Mouse (Mus musculus): Measurements from ENCODE around the gene Stac3. TPM values are rescaled to one million over a fixed set of nuclear protein-coding genes. Genes with fewer than 3 reads are reported as not detected.

Stac3 gene
- polyA plus RNA-seq (2015; fragmentation: Nextera tagmentation; extraction: Ambion mirVana), result 2.5 and 2.9 TPM in 2 replicates

DNA sequence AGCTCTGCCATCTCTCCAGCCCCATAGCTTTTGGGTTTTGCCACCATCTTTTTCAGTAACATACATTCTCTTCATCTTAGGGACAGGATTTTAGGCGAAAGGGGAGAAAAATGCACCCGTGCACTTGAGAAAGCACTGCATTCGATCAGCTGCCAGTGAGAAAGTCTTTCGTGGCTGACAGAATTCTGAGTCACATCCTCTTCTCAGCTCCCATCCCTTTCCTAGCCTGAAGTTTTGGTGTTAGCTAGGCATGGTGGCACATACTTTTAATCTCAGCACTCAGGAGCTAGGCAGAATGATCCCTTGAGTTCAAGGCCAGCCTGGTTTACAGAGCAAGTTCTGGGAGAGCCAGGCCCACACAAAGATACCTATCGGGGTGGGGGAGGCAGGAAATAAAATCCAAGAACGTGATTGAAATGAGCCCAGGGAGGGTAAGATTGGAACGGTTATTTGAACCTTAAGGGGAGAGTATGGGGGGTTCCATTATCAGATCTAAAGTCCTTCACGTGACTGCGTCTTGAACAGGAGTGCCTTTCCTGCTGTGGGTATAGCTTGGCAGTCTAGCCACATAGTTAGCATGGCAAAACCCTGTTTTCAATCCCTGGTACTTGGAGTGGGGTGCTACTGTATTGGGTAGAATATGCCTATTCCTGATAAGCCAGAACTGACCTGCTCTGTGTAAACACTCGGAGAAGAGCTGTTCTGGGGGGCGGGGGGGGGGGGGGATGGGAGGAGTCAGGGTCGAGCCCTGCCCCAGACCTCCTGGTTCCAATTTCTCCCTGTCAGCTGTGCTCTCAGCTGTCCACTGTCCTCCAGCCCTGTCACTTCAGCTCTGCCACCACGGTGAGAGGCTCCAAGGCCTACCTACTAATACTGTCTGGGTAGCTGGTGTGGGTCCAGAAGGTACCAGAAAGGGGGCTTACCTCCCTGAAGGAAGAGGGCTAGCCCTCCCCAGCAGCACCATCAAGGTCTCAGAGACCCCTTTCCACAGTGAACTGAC lies at the start of gene Stac3:
Gene Stac3 (plus strand): TSS at position 793 of the 1,000 bp plus-strand sequence.
- no peak within 1 kb of the TSS for H3K4me3 ChIP-seq
- no peaks in the 10 kb centered on the region for H3K9me3 ChIP-seq
- no peak within 1 kb of the TSS for H3K9ac ChIP-seq
- no peaks in the 10 kb centered on the region for H3K4me1 ChIP-seq (replicated peaks)
- WGBS, result 80% methylated on average over 13 of the region's 13 CpGs
- ATAC-seq (ENCODE audit: low FRiP score, low read depth), result no peak
- H3K36me3 ChIP-seq, result peaks cover 16% of the 10 kb centered on the region
- H3K4me2 ChIP-seq, result no peak within 1 kb of the TSS
- no peaks in the 10 kb centered on the region for H3K27me3 ChIP-seq
- no peak within 1 kb of the TSS for H3K27ac ChIP-seq (replicated peaks)

DNA sequence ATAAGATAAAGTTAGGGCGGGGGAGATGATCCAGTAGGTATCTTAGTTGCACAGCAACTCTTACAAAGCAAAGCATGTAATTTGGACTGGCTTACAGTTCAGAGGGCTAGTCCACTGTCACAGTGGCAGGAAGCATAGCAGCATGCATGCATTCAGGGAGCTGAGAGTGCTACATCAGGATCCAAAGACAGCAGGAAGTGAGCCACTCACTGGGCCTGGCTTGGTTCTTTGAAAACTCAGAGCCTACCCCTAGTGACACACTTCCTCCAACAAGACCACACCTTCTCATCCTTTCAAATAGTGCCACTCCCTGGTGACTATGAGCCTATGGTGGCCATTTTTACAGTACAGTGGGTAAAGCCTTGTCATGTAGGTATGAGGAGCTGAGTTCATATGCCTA lies 47.8 kb upstream of the Stac3 start:
- Histone ChIP-seq H3K9me3 (no peaks in the 10 kb centered on the region), H3K4me3 (no peak overlapping the region), H3K4me1 (replicated peaks) (no peaks in the 10 kb centered on the region), H3K27me3 (no peaks in the 10 kb centered on the region), H3K9ac (no peak overlapping the region), H3K36me3 (peaks cover 62% of the 10 kb centered on the region), H3K4me2 (no peak overlapping the region), H3K27ac (replicated peaks) (no peak overlapping the region)
- 97% methylated on average over 1 of the region's 1 CpGs for WGBS
- no peak for ATAC-seq (ENCODE audit: low FRiP score, low read depth)

DNA sequence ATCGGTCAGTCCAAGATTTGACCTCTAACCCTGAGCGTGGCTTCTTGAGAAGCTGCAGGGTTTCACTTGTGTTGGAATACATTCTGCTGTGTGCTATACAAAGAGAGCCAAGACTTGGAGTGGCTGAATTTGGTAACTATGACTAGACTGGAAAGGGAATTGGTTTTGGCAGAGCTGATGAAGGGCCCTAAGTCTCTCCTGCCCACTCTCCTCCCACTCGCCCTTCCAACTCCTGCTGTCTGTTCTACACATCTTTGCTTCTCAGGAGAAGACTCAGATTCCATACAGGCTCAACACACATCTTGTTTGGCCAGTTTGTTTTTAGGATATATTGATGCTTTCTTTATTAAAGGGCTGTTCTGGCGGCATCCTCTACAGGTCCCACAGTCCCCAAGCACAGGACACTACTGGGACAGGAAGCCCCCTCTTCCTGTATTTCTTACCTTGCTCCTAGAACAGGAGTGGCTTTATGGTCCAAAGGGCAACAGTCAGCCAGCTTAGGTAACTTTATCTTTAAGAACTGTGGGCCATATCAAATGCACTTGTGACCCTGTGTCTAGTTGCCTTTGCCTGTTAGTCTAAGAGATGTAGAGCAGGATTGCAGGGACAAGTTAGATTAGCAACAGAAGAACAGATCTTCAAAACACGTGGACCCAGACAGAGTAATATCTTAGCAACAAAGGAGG lies 38.9 kb upstream of the Stac3 start:
- 73% methylated on average over 5 of the region's 5 CpGs for WGBS
- Histone ChIP-seq H3K4me2 (no peak overlapping the region), H3K27me3 (no peaks in the 10 kb centered on the region), H3K36me3 (peaks cover 56% of the 10 kb centered on the region), H3K4me1 (replicated peaks) (no peaks in the 10 kb centered on the region), H3K9me3 (no peaks in the 10 kb centered on the region), H3K9ac (no peak overlapping the region), H3K4me3 (no peak overlapping the region), H3K27ac (replicated peaks) (no peak overlapping the region)
- ATAC-seq (ENCODE audit: low FRiP score, low read depth), result no peak

DNA sequence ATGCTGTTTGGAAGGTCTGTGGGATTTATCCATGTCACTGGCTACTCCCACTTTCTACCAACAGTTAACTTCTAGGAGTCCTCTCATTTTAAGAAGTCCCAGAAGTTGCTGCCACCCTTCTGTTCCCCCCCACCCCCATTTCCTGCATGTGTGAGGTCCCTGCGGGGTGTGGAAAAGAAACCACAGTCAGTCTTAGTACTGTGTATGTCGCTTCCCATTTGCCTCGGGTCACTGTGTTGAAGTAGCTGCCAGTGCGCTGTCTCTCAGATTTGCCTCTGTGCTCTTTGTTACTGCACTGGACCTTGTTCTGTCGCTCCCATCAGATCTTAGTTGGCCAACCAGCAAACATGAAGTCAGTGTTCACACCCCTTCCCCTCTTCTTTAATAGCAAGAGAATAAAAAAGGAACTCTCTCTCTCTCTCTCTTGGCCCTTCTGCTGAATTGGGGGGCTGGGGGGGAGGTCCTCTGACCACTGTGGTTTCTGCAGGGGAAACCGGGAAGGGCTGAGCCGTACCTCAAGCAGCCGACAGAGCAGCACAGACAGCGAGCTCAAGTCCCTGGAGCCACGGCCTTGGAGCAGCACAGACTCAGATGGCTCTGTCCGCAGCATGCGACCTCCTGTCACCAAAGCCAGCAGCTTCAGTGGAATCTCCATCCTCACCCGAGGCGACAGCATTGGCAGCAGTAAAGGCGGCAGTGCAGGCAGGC lies 30.1 kb upstream of the Stac3 start:
- Histone ChIP-seq H3K36me3 (peaks cover 17% of the 10 kb centered on the region), H3K4me3 (no peak overlapping the region)

DNA sequence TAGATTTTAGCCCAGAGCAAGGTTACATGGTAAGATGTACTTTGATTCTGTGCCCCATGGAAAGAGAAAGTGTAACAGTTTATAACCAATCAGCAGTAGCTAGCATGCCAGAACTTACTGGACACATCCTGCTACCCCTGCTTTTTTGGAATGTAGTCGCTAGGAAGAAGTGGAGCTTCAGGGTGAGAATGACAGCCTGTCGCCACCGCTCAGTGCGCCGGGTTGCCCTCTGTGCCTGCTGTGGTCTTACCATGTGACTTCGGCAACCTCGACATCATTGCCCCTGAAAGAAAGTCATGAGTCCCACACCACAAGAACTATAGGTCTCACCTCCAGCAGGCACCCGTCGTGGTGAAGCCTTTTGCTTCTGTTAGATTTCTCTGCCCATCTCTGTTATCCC lies 28.8 kb upstream of the Stac3 start:
- Histone ChIP-seq H3K27ac (replicated peaks) (no peak overlapping the region), H3K9ac (no peak overlapping the region), H3K27me3 (no peaks in the 10 kb centered on the region), H3K9me3 (no peaks in the 10 kb centered on the region), H3K4me3 (no peak overlapping the region), H3K4me1 (replicated peaks) (no peaks in the 10 kb centered on the region), H3K4me2 (no peak overlapping the region), H3K36me3 (peaks cover 22% of the 10 kb centered on the region)
- WGBS, result 87% methylated on average over 9 of the region's 9 CpGs
- ATAC-seq (ENCODE audit: low FRiP score, low read depth), result no peak

More for the DNA sequence above, 30.1 kb upstream of the Stac3 start:
- Histone ChIP-seq H3K9ac (no peak overlapping the region), H3K27me3 (no peaks in the 10 kb centered on the region), H3K27ac (replicated peaks) (no peak overlapping the region), H3K9me3 (no peaks in the 10 kb centered on the region), H3K4me1 (replicated peaks) (no peaks in the 10 kb centered on the region), H3K4me2 (no peak overlapping the region)
- 77% methylated on average over 15 of the region's 15 CpGs for WGBS
- no peak for ATAC-seq (ENCODE audit: low FRiP score, low read depth)

DNA sequence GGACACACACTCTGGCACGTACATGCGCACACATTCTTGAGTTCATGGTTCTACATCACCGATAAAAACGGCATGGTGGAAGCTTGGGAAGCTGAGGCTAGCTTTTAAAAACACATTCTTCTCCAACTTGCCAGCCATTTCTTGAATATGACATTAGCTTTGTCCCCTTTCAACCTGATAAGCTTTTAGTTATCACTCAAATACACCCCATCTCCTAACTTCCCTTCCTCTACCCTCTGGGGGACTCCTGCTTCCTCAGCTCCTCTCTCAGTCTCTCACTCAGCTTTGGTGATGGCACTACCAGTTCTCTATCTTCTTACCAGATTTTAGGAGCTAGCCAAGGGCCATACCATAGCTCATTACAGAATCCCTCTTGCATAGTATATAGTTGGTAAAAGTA lies 26.3 kb upstream of the Stac3 start:
- WGBS, result 96% methylated on average over 4 of the region's 4 CpGs
- H3K4me1 ChIP-seq (replicated peaks), result no peaks in the 10 kb centered on the region
- H3K27ac ChIP-seq (replicated peaks), result no peak overlapping the region
- no peaks in the 10 kb centered on the region for H3K27me3 ChIP-seq
- ATAC-seq (ENCODE audit: low FRiP score, low read depth), result no peak
- no peak overlapping the region for H3K9ac ChIP-seq
- no peak overlapping the region for H3K4me3 ChIP-seq
- no peak overlapping the region for H3K4me2 ChIP-seq
- no peaks in the 10 kb centered on the region for H3K9me3 ChIP-seq
- H3K36me3 ChIP-seq, result peaks cover 22% of the 10 kb centered on the region

DNA sequence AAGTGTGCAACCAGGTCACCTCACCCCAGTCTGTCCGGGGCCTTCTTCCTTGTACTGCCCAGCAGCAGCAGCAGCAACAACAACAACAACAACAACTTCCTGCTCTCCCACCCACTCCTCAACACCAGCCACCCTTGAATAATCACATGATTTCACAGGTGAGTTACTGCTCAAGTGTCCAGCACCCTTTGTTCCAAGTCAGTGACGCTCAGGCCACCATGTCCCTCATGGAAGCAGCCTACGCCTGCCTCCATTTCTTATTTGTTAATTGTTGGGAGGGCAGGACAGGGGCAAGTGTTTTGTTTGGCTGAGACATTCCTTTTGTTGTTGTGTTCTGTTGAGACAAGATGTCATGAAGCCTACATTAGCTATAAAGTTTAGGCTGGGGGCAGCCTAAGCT lies 24.9 kb upstream of the Stac3 start:
- ATAC-seq (ENCODE audit: low FRiP score, low read depth), result no peak
- Histone ChIP-seq H3K27ac (replicated peaks) (no peak overlapping the region), H3K36me3 (peaks cover 24% of the 10 kb centered on the region), H3K4me2 (no peak overlapping the region), H3K27me3 (no peaks in the 10 kb centered on the region), H3K9ac (no peak overlapping the region), H3K4me1 (replicated peaks) (no peaks in the 10 kb centered on the region), H3K9me3 (no peaks in the 10 kb centered on the region), H3K4me3 (no peak overlapping the region)
- WGBS, result 72% methylated on average over 3 of the region's 3 CpGs

DNA sequence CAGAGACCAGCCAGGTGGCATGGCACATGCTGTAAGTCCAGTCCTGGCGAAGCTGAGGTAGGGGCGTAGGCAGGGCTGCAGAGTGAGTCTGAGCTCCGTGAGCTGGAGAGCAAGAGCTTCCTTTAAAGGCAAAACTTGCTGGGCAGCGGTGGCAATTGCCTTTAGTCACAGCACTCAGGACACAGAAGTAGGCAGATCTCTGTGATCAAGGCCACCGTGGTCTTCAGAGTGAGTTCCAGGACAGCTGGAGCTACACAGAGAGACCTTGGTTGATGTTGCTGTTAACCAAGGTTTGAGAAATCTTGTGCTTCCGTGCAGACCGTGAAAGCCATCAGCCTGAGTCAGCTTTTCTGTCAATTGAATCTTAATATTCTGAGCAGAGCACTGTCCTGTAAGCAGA lies 24.2 kb upstream of the Stac3 start:
- H3K36me3 ChIP-seq, result peaks cover 20% of the 10 kb centered on the region; the same call in 1 of the 2 replicates
- H3K9ac ChIP-seq, result no peak overlapping the region
- H3K4me1 ChIP-seq (replicated peaks), result no peaks in the 10 kb centered on the region
- no peak for ATAC-seq (ENCODE audit: low FRiP score, low read depth)
- H3K4me3 ChIP-seq, result no peak overlapping the region
- H3K9me3 ChIP-seq, result no peaks in the 10 kb centered on the region
- 84% methylated on average over 7 of the region's 7 CpGs for WGBS
- no peak overlapping the region for H3K27ac ChIP-seq (replicated peaks)
- no peaks in the 10 kb centered on the region for H3K27me3 ChIP-seq
- no peak overlapping the region for H3K4me2 ChIP-seq

DNA sequence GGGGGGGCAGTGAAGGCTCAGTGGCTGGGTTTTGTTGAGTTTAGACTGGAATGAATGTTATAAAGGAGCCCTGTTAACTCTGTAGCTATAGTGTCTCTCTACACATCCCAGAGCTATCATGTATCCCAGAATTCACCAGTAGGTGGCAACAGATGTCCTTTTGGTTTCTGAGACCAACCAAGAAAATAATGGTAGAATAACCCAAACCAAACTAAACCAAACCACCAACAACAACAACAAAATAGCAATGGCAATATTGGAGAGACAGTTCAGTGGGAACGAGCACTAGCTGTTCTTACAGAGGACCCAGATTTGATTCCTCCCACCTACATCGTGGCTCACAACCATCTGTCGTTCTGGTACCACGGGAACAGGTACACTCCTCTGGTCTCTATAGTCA lies 22.4 kb upstream of the Stac3 start:
- 94% methylated on average over 4 of the region's 4 CpGs for WGBS
- H3K27ac ChIP-seq (replicated peaks), result no peak overlapping the region
- no peaks in the 10 kb centered on the region for H3K9me3 ChIP-seq
- H3K4me2 ChIP-seq, result no peak overlapping the region
- no peak overlapping the region for H3K4me3 ChIP-seq
- no peaks in the 10 kb centered on the region for H3K4me1 ChIP-seq (replicated peaks)
- H3K36me3 ChIP-seq, result peaks cover 25% of the 10 kb centered on the region
- peak; percentile 48; the same call in 1 of the 2 replicates for ATAC-seq (ENCODE audit: low FRiP score, low read depth)
- H3K9ac ChIP-seq, result no peak overlapping the region
- no peaks in the 10 kb centered on the region for H3K27me3 ChIP-seq

DNA sequence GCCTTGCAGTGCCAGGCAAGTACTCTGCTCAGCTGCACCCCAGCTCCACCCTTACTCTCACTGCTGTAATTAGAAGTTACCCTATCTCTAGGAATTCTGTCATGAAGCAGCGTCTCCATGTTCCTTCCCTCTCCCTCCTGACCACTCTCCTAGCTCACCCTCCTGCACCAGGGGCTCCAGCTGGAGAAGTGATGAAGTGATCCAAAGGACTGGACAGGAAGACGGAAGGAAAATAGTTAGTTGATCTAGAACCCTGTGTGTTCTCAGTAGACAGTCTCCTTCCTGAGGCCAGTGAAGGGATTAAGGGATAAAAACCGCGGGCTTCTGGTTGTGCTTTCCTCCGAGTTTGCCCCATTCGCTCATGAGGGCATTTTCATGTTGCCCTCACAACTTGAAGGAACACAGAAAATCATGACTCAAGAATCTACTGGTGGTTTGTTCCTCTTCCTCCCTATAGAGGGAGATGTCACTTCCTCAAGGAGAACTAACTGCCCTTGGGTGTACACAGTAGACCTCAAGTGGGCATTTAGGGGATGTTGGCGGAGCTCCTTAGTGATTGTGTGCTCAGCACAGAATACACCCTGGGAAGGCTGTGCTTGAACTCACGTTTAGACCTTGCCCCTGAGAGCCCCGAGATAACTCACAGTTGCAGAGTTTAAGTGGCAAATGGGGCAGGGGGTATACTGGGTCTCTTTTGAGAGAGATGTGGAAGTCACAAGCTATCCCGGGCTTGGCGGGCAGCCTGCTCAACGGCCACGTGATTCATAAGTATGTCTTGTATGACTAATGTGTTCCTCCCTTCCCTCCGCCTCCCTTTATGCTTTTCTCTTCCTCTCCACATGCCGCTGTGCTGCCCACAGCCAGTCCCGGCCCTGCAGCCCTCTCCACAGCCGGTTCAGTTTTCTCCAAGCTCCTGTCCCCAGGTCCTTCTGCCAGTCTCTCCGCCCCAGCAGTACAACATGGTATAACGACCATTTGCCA lies 20.4 kb upstream of the Stac3 start:
- no peaks in the 10 kb centered on the region for H3K27me3 ChIP-seq
- no peak overlapping the region for H3K9ac ChIP-seq
- 83% methylated on average over 19 of the region's 19 CpGs for WGBS
- H3K4me3 ChIP-seq, result no peak overlapping the region
- H3K4me2 ChIP-seq, result no peak overlapping the region
- H3K27ac ChIP-seq (replicated peaks), result no peak overlapping the region
- H3K4me1 ChIP-seq (replicated peaks), result no peaks in the 10 kb centered on the region
- ATAC-seq (ENCODE audit: low FRiP score, low read depth), result 0 out of 2 replicates have a peak, but pooled peaks have one; percentile 11
- peaks cover 32% of the 10 kb centered on the region for H3K36me3 ChIP-seq
- no peaks in the 10 kb centered on the region for H3K9me3 ChIP-seq

DNA sequence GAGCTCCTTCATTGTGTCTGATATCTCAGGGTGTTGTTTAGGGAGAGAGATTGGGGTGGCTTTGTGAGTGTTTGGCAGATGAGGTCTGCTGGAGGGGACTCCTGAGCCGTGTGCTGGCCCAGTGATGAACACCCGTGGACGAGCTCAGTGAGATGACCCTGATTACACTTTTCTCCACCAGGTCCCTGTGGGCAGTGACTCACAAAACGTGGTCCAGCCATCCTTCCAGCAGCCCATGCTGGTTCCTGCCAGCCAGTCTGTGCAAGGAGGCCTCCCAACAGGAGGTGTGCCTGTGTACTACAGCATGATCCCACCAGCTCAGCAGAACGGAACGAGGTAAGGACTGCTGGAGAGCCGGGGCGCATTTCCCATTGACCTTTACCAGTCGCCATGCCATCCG lies 16.3 kb upstream of the Stac3 start:
- no peak overlapping the region for H3K4me3 ChIP-seq
- H3K36me3 ChIP-seq, result peaks cover 32% of the 10 kb centered on the region
- no peak overlapping the region for H3K4me2 ChIP-seq
- H3K9ac ChIP-seq, result no peak overlapping the region
- 86% methylated on average over 10 of the region's 10 CpGs for WGBS
- H3K27me3 ChIP-seq, result no peaks in the 10 kb centered on the region
- no peak overlapping the region for H3K27ac ChIP-seq (replicated peaks)
- ATAC-seq (ENCODE audit: low FRiP score, low read depth), result no peak
- H3K9me3 ChIP-seq, result no peaks in the 10 kb centered on the region
- H3K4me1 ChIP-seq (replicated peaks), result peaks cover 20% of the 10 kb centered on the region

Data from hindbrain, embryonic 15.5 days (tissue).